Mouse (Mus musculus) liver, embryonic 14.5 days (tissue): ENCODE measurements around the gene Mark4. TPM values are rescaled to one million over a fixed set of nuclear protein-coding genes. Genes with fewer than 3 reads are reported as not detected.

Experiments used
- ATAC-seq: fragments of 200-750 bp; cut with Nextera tagmentation; 2 replicates; pipeline ENCODE4 v1.8.0; 2017; ENCODE audit warnings: moderate number of reproducible peaks, mild to moderate bottlenecking, moderate library complexity; ENCODE audit not compliant: insufficient read depth
- DNase-seq, 3 experiments: peaks; one replicate each; pipeline ENCODE4 v3.0.0-alpha.2; 2012 to 2013; ENCODE audit warnings: low read depth in 3 of 3, low spot score in 3 of 3
- H3K27ac ChIP-seq: fragments of 300-500 bp; sonication (generic); 2 replicates; pipeline ENCODE4 v1.5.1; 2014; ENCODE audit warnings: moderate library complexity, mild to moderate bottlenecking, control low read depth, inconsistent platforms
- H3K27me3 ChIP-seq: fragments of 300-500 bp; sonication (generic); 2 replicates; pipeline ENCODE4 v1.6.1; 2014; ENCODE audit warnings: mild to moderate bottlenecking, low read length, moderate library complexity; ENCODE audit not compliant: control insufficient read depth, insufficient read depth
- H3K36me3 ChIP-seq: fragments of 300-500 bp; sonication (generic); replicated peaks from 2 replicates; pipeline ENCODE4 v1.6.1; 2014; ENCODE audit warnings: low read depth; ENCODE audit not compliant: control insufficient read depth, insufficient read depth
- H3K4me1 ChIP-seq, 2 experiments: fragments of 200-500 bp in 1 of 2; fragments of 300-500 bp in 1 of 2; sonication (generic) in 1 of 2; replicated peaks; 2 replicates each; pipeline ENCODE4 v1.6.1; 2012 to 2014; ENCODE audit warnings: antibody characterized with exemption in 1 of 2, inconsistent platforms in 1 of 2, low read length in 1 of 2; ENCODE audit not compliant: control insufficient read depth in 2 of 2, insufficient read depth in 2 of 2
- H3K4me2 ChIP-seq: fragments of 300-500 bp; sonication (generic); 2 replicates; pipeline ENCODE4 v1.6.1; 2014; ENCODE audit warnings: low read depth, mild to moderate bottlenecking, control low read depth, moderate library complexity
- H3K4me3 ChIP-seq, 2 experiments: fragments of 200-500 bp in 1 of 2; fragments of 300-500 bp in 1 of 2; sonication (generic) in 1 of 2; 2 replicates each; pipeline ENCODE4 v1.5.1; 2012 to 2014; ENCODE audit warnings: low read depth in 2 of 2, low read length in 2 of 2, mild to moderate bottlenecking in 2 of 2, control low read depth in 1 of 2, inconsistent platforms in 1 of 2, moderate library complexity in 1 of 2; ENCODE audit not compliant: insufficient read depth in 1 of 2
- H3K9ac ChIP-seq: fragments of 300-500 bp; sonication (generic); replicated peaks from 2 replicates; pipeline ENCODE4 v1.6.1; 2014; ENCODE audit warnings: mild to moderate bottlenecking, control low read depth, moderate library complexity
- H3K9me3 ChIP-seq: fragments of 300-500 bp; sonication (generic); 2 replicates; pipeline ENCODE4 v1.6.1; 2016; ENCODE audit warnings: low read length, mixed read lengths; ENCODE audit not compliant: control insufficient read depth
- CTCF ChIP-seq: IDR thresholded peaks from 2 replicates; pipeline ENCODE4 v1.5.1; 2016; ENCODE audit warnings: antibody characterized with exemption, low read depth, control low read depth
- EP300 ChIP-seq: IDR thresholded peaks from 2 replicates; pipeline ENCODE4 v1.6.1; 2016; ENCODE audit warnings: antibody characterized with exemption, low read depth
- WGBS: fragments of 180-500 bp; shearing (Covaris S2); extraction: QIAGEN DNeasy Blood & Tissue Kit; methylation state at CpG from one replicate; pipeline ENCODE4 v1.1.7; 2014; ENCODE audit not compliant: insufficient replicate concordance; 5-methylcytosine and 5-hydroxymethylcytosine counted together
- polyA plus RNA-seq, 2 experiments: library from polyadenylated mRNA; depleted of rRNA in 1 of 2; stranded (reverse) in 1 of 2; unstranded in 1 of 2; fragments of >200 nt; fragmentation: Nextera tagmentation in 1 of 2; extraction: Ambion mirVana in 1 of 2; gene quantifications; 2 replicates each; pipeline versions ENCODE4 v1.2.1 to v1.2.3; 2012 to 2014

Mark4 gene
- polyA plus RNA-seq, 2 experiments, result 0.80 to 2.5 TPM

GRCm38 (mm10) chr7:19459144-19459870, 686 bp upstream of the Mark4 start:
- Histone ChIP-seq H3K27me3 (no peaks in the 10 kb centered on the region), H3K9ac (peak overlapping the region; percentile 53), H3K4me2 (peak overlapping the region; percentile 85), H3K9me3 (no peaks in the 10 kb centered on the region), H3K4me1 (0 out of 4 replicates have a peak, but pooled peaks cover 0 to 2% of the 10 kb centered on the region in 2 experiments), H3K36me3 (no peaks in the 10 kb centered on the region), H3K4me3 (peak overlapping the region; percentile 72 to 78), H3K27ac (no peak overlapping the region)
- no peak for DNase-seq
- 23% methylated on average over 6 of the region's 6 CpGs for WGBS
- TF ChIP-seq EP300 (no peak), CTCF (no peak)
- ATAC-seq, result no peak

- 1% methylated on average over 31 of the region's 31 CpGs for WGBS
- H3K27ac ChIP-seq, result no peak overlapping the region
- ATAC-seq (peak; percentile 42), DNase-seq (peak in 2 of 3 experiments; percentile 18 to 20)
- peak overlapping the region; percentile 73 for H3K9ac ChIP-seq
- TF ChIP-seq EP300, result no peak
- peak; percentile 41; the same call in 1 of the 2 replicates for TF ChIP-seq CTCF
- H3K4me2 ChIP-seq, result peak overlapping the region; percentile 85
- no peaks in the 10 kb centered on the region for H3K36me3 ChIP-seq
- no peaks in the 10 kb centered on the region for H3K27me3 ChIP-seq
- peak overlapping the region; percentile 73 to 78 for H3K4me3 ChIP-seq
- H3K4me1 ChIP-seq, result 0 out of 4 replicates have a peak, but pooled peaks cover 0 to 2% of the 10 kb centered on the region in 2 experiments
- H3K9me3 ChIP-seq, result no peaks in the 10 kb centered on the region
Measured at GRCm38 (mm10) chr7:19458072-19458486, 542 bp downstream of the Mark4 start.

- Histone ChIP-seq H3K27ac (no peak overlapping the region), H3K4me3 (peak overlapping the region; percentile 73 to 78), H3K36me3 (no peaks in the 10 kb centered on the region), H3K4me1 (0 out of 4 replicates have a peak, but pooled peaks cover 0 to 2% of the 10 kb centered on the region in 2 experiments), H3K4me2 (peak overlapping the region; percentile 85), H3K27me3 (no peaks in the 10 kb centered on the region), H3K9me3 (no peaks in the 10 kb centered on the region), H3K9ac (peak overlapping the region; percentile 73)
- TF ChIP-seq CTCF, result no peak
- no peak for TF ChIP-seq EP300
- DNase-seq (no peak), ATAC-seq (0 out of 2 replicates have a peak, but pooled peaks have one; percentile 3)
- WGBS, result 8% methylated on average over 14 of the region's 14 CpGs
Measured at GRCm38 (mm10) chr7:19457414-19458071, 1.1 kb downstream of the Mark4 start.

- DNase-seq, result no peak
- TF ChIP-seq CTCF (no peak), EP300 (no peak)
- Histone ChIP-seq H3K4me2 (no peak overlapping the region), H3K27me3 (no peaks in the 10 kb centered on the region), H3K27ac (no peak overlapping the region), H3K4me1 (no peaks in the 10 kb centered on the region), H3K9ac (no peak overlapping the region), H3K9me3 (no peaks in the 10 kb centered on the region), H3K36me3 (no peaks in the 10 kb centered on the region), H3K4me3 (no peak overlapping the region)
- no peak for ATAC-seq
- WGBS, result 86% methylated on average over 7 of the region's 7 CpGs
Measured at GRCm38 (mm10) chr7:19456628-19457027, 2.0 kb downstream of the Mark4 start.
